Mouse (Mus musculus): ENCODE data around the gene Clec12b.

GRCm38 (mm10) chr6:129369374-129370132 is 16.1 kb downstream of the Clec12b start:
- TF ChIP-seq POLR2A (IDR thresholded peaks at IDR 0.05; ENCODE audit: borderline replicate concordance, control insufficient read depth, low read depth, low read length) (no peak), CTCF (IDR thresholded peaks at IDR 0.05; ENCODE audit: control insufficient read depth, insufficient read depth, low read length) (no peak)

Measured in bone marrow, adult 2 months (tissue).